Mouse (Mus musculus): Measurements from ENCODE around the gene Mgmt. TPM values are rescaled to one million over a fixed set of nuclear protein-coding genes. Genes with fewer than 3 reads are reported as not detected.

Gene Mgmt
- polyA plus RNA-seq, 1 experiment from 2014 or later: 1.5 TPM

DNA sequence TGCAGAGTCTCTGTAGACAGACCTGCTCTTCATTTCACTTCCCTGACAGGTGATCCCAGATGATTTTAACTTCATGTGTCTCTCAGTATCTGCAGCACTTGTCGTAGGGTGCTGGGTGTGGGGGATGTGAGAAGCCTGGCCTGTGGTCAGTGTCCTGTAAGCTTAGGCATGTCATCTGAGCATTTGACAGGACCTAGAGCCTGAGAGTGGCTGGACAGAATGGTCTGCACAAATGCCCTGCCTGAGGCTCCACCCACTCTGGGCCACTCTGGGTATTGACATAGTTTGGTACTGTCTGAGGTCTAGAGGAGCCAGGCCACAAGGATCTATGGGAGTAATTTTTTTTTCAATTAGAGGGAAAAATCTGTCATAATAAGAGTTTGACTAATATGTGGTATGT is 942 bp downstream of the Mgmt start:
- H3K9me3 ChIP-seq (ENCODE audit: control insufficient read depth, low read length): peaks cover 2% of the 10 kb centered on the region; the same call in 1 of the 2 replicates
- 0 out of 2 replicates have a peak, but pooled peaks cover 2% of the 10 kb centered on the region for H3K4me1 ChIP-seq (ENCODE audit: control insufficient read depth, insufficient read depth, low read depth, low read length)
- no peaks in the 10 kb centered on the region for H3K36me3 ChIP-seq (ENCODE audit: control insufficient read depth, insufficient read depth, low read length)
- no peak overlapping the region for H3K4me2 ChIP-seq (ENCODE audit: low read length)
- H3K4me3 ChIP-seq (ENCODE audit: low read length): no peak overlapping the region
- ATAC-seq: no peak
- 94% methylated on average over 1 of the region's 1 CpGs for WGBS
- no peak overlapping the region for H3K27ac ChIP-seq (ENCODE audit: low read depth, low read length)
- H3K9ac ChIP-seq (ENCODE audit: low read depth, low read length): no peak overlapping the region
- H3K27me3 ChIP-seq (replicated peaks; ENCODE audit: control insufficient read depth, insufficient read depth, low read length): no peaks in the 10 kb centered on the region

DNA sequence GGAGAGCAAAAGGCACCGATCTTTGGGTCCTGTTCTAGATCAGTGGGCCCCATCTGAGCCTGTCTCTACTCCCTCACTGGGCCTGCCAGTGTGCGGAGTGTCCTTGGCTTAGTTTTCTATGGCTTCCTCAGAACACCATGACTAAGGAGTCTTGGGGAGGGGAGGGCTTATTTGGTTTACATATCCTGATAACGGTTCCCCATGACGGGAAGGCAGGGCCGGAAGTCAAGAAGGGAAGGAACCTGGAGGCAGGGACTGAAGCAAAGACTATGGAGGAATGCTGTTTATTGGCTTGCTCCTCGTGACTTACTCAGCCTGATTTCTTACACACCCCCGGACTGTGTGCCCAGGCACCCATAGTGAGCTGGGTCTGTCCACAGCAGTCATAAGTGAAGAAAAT is 1.4 kb downstream of the Mgmt start:
- Histone ChIP-seq H3K4me3 (ENCODE audit: low read length) (no peak overlapping the region), H3K27ac (ENCODE audit: low read depth, low read length) (no peak overlapping the region), H3K4me2 (ENCODE audit: low read length) (no peak overlapping the region), H3K27me3 (replicated peaks; ENCODE audit: control insufficient read depth, insufficient read depth, low read length) (no peaks in the 10 kb centered on the region), H3K4me1 (ENCODE audit: control insufficient read depth, insufficient read depth, low read depth, low read length) (0 out of 2 replicates have a peak, but pooled peaks cover 2% of the 10 kb centered on the region), H3K36me3 (ENCODE audit: control insufficient read depth, insufficient read depth, low read length) (no peaks in the 10 kb centered on the region), H3K9ac (ENCODE audit: low read depth, low read length) (no peak overlapping the region), H3K9me3 (ENCODE audit: control insufficient read depth, low read length) (peaks cover 3% of the 10 kb centered on the region; the same call in 1 of the 2 replicates)
- 93% methylated on average over 7 of the region's 7 CpGs for WGBS
- no peak for ATAC-seq

DNA sequence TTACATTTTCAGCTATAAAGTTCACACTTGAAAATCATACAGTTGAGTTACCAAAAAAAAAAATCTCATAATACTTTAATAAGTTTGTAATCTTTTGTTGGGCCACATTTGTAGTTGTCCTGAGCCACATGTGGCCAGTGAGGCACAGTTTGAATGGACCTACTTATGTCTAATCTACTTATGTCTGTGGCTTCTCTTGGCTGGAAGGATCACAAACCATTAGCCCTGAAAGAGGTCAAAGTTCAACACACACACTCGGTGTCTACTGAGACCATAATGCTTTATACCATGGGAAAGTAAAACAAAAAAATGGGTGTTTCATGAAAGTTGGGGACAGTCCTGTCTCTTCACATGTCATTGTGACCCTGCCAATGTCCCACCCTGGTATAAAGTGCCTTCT is 3.1 kb downstream of the Mgmt start:
- Histone ChIP-seq H3K4me2 (ENCODE audit: low read length) (no peak overlapping the region), H3K4me1 (ENCODE audit: control insufficient read depth, insufficient read depth, low read depth, low read length) (0 out of 2 replicates have a peak, but pooled peaks cover 2% of the 10 kb centered on the region), H3K27me3 (replicated peaks; ENCODE audit: control insufficient read depth, insufficient read depth, low read length) (no peaks in the 10 kb centered on the region), H3K36me3 (ENCODE audit: control insufficient read depth, insufficient read depth, low read length) (no peaks in the 10 kb centered on the region), H3K9ac (ENCODE audit: low read depth, low read length) (no peak overlapping the region), H3K27ac (ENCODE audit: low read depth, low read length) (no peak overlapping the region), H3K4me3 (ENCODE audit: low read length) (no peak overlapping the region), H3K9me3 (ENCODE audit: control insufficient read depth, low read length) (peaks cover 3% of the 10 kb centered on the region)
- no peak for ATAC-seq
- WGBS: 42% methylated on average over 1 of the region's 1 CpGs

DNA sequence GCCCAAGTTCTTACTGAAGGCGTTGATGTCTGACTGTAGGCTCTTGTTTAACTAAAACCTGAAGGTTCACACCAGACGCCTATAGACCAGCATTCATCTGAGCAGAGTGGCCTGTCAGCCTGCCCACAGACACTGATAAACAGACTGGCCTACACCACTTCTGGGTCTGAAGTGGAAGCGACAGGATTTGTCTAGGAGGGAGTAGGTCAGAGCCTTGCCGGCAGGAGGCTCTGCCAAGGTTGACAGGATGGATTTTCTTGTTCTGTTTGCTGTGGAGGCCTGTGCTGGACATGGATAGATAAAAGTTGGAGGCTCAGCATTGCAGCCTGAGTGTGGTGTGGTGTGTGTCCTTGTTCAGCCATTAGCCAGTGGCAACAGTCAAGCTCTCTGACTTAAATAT is 3.6 kb downstream of the Mgmt start:
- Histone ChIP-seq H3K36me3 (ENCODE audit: control insufficient read depth, insufficient read depth, low read length) (no peaks in the 10 kb centered on the region), H3K4me2 (ENCODE audit: low read length) (no peak overlapping the region), H3K4me1 (ENCODE audit: control insufficient read depth, insufficient read depth, low read depth, low read length) (0 out of 2 replicates have a peak, but pooled peaks cover 2% of the 10 kb centered on the region), H3K27me3 (replicated peaks; ENCODE audit: control insufficient read depth, insufficient read depth, low read length) (no peaks in the 10 kb centered on the region), H3K27ac (ENCODE audit: low read depth, low read length) (no peak overlapping the region), H3K4me3 (ENCODE audit: low read length) (no peak overlapping the region), H3K9ac (ENCODE audit: low read depth, low read length) (no peak overlapping the region), H3K9me3 (ENCODE audit: control insufficient read depth, low read length) (peaks cover 3% of the 10 kb centered on the region)
- ATAC-seq: no peak
- 85% methylated on average over 4 of the region's 4 CpGs for WGBS

DNA sequence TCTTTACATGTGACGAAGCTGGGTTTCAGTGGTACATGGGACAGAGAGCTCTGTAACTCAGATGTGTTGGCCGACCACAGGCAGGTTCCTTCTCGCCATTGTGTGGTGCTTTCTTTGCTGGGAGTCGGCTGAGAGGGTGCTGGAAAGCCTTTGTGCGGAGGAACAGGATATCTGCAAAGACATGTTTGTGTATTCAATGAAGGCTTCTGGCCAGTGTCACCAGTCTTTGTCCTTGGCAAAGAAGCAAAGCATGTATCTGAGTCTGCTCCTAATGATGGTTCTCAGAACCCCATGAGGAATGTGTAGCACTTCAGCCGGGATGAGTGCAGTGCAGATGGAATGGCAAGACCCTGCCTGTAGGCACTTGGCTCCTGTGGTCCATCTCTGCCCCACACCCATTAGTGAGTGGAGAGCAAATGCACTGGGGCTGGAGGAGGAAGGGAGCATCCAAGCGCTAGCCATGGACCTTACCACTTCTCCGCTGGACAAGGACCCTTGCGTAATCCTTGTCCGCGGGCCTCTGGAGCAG is 14.3 kb downstream of the Mgmt start:
- Histone ChIP-seq H3K4me2 (ENCODE audit: low read length) (no peak overlapping the region), H3K36me3 (ENCODE audit: control insufficient read depth, insufficient read depth, low read length) (no peaks in the 10 kb centered on the region), H3K9ac (ENCODE audit: low read depth, low read length) (no peak overlapping the region), H3K27me3 (replicated peaks; ENCODE audit: control insufficient read depth, insufficient read depth, low read length) (no peaks in the 10 kb centered on the region), H3K9me3 (ENCODE audit: control insufficient read depth, low read length) (no peaks in the 10 kb centered on the region), H3K27ac (ENCODE audit: low read depth, low read length) (no peak overlapping the region), H3K4me1 (ENCODE audit: control insufficient read depth, insufficient read depth, low read depth, low read length) (no peaks in the 10 kb centered on the region), H3K4me3 (ENCODE audit: low read length) (no peak overlapping the region)
- ATAC-seq: no peak
- WGBS: 95% methylated on average over 11 of the region's 11 CpGs

DNA sequence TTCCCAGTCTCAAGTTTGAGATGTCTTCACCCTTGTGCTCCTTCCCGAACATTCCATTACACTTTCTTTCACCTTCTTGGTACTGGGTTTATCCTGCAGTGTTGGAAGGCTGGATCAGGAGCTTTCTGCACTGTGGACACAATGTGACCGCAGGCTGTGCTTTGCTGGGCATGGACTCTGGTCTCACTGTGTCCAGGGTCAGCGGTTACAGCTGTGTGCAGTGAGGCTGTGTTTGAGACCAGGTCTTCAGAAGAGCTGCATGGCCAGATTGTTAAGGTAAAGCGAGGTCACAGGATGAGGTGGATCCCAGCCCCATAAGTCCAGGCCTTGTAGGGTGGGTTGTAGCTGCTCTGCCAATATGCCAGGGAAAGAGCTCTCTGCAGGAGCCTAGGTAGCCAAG is 18.5 kb downstream of the Mgmt start:
- Histone ChIP-seq H3K27me3 (replicated peaks; ENCODE audit: control insufficient read depth, insufficient read depth, low read length) (no peaks in the 10 kb centered on the region), H3K4me2 (ENCODE audit: low read length) (no peak overlapping the region), H3K4me1 (ENCODE audit: control insufficient read depth, insufficient read depth, low read depth, low read length) (no peaks in the 10 kb centered on the region; the same call in 1 of the 2 replicates), H3K9ac (ENCODE audit: low read depth, low read length) (no peak overlapping the region), H3K9me3 (ENCODE audit: control insufficient read depth, low read length) (no peaks in the 10 kb centered on the region), H3K4me3 (ENCODE audit: low read length) (no peak overlapping the region), H3K27ac (ENCODE audit: low read depth, low read length) (no peak overlapping the region), H3K36me3 (ENCODE audit: control insufficient read depth, insufficient read depth, low read length) (no peaks in the 10 kb centered on the region)
- ATAC-seq: no peak
- 94% methylated on average over 4 of the region's 4 CpGs for WGBS

DNA sequence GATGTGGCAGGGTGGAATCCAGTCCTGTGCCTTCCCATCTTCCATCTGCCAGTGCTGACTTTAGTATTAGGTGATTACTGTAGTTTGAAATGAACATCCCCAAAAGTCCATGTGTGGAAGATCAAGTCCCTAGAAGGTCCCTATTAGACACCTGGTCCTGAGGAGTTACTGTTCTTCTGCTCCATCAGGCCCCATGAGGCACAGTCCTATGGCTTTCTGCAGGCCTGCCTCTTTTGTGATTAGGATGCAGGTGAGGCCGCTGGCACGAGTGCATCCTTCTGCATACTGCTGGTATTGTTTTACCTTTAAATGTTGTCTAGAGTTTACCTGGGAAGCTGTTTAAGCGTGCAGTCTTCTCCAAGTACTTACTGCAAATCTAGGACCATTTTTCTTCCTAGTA is 21.6 kb downstream of the Mgmt start:
- H3K4me2 ChIP-seq (ENCODE audit: low read length): no peak overlapping the region
- no peak overlapping the region for H3K27ac ChIP-seq (ENCODE audit: low read depth, low read length)
- H3K9me3 ChIP-seq (ENCODE audit: control insufficient read depth, low read length): no peaks in the 10 kb centered on the region
- H3K9ac ChIP-seq (ENCODE audit: low read depth, low read length): no peak overlapping the region
- H3K36me3 ChIP-seq (ENCODE audit: control insufficient read depth, insufficient read depth, low read length): no peaks in the 10 kb centered on the region
- H3K4me1 ChIP-seq (ENCODE audit: control insufficient read depth, insufficient read depth, low read depth, low read length): no peaks in the 10 kb centered on the region; the same call in 1 of the 2 replicates
- H3K27me3 ChIP-seq (replicated peaks; ENCODE audit: control insufficient read depth, insufficient read depth, low read length): no peaks in the 10 kb centered on the region
- 79% methylated on average over 3 of the region's 3 CpGs for WGBS
- no peak overlapping the region for H3K4me3 ChIP-seq (ENCODE audit: low read length)
- ATAC-seq: no peak

DNA sequence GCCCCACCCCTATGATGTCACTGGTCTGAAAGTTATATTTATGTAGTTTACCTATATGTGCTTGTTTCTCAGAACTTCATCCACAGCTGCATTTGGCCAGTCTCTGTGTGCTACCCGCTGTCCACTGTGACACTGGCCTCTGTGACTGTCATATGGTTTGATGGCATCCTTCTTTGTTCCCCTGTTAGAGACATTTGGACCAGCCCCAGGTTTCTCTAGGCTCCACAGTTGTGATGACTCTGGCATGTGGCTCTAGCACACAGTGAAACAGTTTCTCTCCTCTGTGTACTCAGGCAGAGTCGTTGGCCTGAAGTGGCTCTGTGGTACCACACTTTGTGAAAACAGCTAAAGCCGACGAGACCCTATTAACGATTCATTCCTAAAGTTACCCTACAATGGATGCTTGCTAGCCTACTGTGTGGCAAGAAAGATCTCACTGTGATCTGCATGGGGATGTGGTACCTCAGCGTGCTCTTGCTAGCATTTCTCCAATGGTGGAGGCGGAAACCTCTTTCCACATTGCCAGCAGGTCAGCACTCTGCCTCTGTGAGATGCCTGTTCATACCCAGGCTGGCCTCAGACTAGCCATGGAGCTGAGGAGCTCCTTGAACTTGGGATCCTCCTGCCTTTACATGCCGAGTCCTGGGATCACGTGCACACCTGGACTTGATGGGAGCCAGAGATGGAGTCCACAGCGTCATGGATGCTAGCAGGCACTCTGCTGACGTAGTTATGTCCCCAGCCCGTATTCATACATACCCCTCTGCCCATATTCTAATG is 26.8 kb downstream of the Mgmt start:
- H3K9me3 ChIP-seq (ENCODE audit: control insufficient read depth, low read length): no peaks in the 10 kb centered on the region
- H3K27ac ChIP-seq (ENCODE audit: low read depth, low read length): no peak overlapping the region
- ATAC-seq: no peak
- WGBS: 88% methylated on average over 12 of the region's 12 CpGs
- H3K4me2 ChIP-seq (ENCODE audit: low read length): no peak overlapping the region
- no peak overlapping the region for H3K4me3 ChIP-seq (ENCODE audit: low read length)
- H3K9ac ChIP-seq (ENCODE audit: low read depth, low read length): no peak overlapping the region
- no peaks in the 10 kb centered on the region for H3K36me3 ChIP-seq (ENCODE audit: control insufficient read depth, insufficient read depth, low read length)
- H3K4me1 ChIP-seq (ENCODE audit: control insufficient read depth, insufficient read depth, low read depth, low read length): no peaks in the 10 kb centered on the region; the same call in 1 of the 2 replicates
- no peaks in the 10 kb centered on the region for H3K27me3 ChIP-seq (replicated peaks; ENCODE audit: control insufficient read depth, insufficient read depth, low read length)

DNA sequence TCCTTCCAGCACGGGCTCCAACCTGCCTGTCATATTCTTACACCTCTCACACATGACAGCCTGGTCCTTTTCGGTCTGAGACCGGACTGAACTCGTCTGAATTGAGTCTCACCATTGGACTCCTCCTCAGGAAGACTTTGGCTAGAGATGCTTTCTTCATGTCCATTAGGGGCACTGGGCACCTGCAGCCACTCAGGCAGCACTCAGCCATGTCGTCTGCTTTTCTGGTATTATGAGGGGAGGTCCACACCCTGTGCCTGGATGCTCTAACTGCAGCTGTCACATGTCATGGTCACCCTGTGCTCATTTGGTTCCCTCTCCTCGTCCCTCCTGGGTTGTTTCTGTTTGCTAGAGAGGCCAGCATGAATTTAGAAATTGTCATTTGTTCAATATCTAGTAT is 27.8 kb downstream of the Mgmt start:
- Histone ChIP-seq H3K9ac (ENCODE audit: low read depth, low read length) (no peak overlapping the region), H3K9me3 (ENCODE audit: control insufficient read depth, low read length) (no peaks in the 10 kb centered on the region), H3K4me2 (ENCODE audit: low read length) (no peak overlapping the region), H3K36me3 (ENCODE audit: control insufficient read depth, insufficient read depth, low read length) (no peaks in the 10 kb centered on the region), H3K27ac (ENCODE audit: low read depth, low read length) (no peak overlapping the region), H3K4me3 (ENCODE audit: low read length) (no peak overlapping the region), H3K27me3 (replicated peaks; ENCODE audit: control insufficient read depth, insufficient read depth, low read length) (no peaks in the 10 kb centered on the region), H3K4me1 (ENCODE audit: control insufficient read depth, insufficient read depth, low read depth, low read length) (no peaks in the 10 kb centered on the region; the same call in 1 of the 2 replicates)
- WGBS: 84% methylated on average over 6 of the region's 6 CpGs
- no peak for ATAC-seq
